Mouse (Mus musculus): ENCODE data around the gene Capn7. TPM values are rescaled to one million over a fixed set of nuclear protein-coding genes. Genes with fewer than 3 reads are reported as not detected.

Capn7 gene
- total and polyA plus RNA-seq, 3 experiments, result 27.9 to 45.0 (median 33.3) TPM

DNA sequence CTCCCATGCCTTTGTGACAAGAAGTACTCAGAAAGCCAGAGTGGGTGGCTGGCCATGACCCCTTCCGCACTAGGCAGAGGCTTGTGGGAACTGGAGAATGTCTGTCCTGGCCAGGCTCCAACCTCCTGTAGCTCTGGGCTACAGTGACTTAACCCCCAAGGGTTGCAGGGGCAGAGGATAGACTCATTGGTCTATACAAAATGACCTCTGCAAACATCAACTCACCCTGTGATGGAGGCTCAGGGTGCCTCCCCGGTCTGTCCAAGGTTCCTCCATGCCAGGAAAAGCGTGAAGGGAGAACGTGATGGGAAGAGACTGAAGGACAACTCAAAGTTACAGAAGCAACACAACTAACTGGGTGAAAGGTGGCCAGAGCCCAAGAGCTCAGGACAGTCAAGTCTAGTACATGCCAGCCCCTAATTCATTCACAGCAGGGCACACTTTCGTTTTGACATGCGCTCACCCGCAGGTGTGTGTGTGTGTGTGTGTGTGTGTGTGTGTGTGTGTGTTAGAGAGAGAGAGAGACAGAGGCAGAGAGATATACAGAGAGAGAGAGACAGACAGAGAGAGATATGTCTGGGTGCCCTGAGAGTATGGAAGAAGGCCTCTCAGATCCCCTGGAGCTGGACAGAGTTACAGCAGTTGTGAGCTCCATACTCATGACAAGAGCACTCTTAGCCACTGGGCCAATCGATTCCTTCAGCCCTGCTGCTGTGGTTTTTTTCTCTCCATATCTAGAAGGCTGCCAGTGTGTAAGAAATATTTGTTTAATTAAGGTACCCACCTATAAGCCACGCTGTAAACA lies 61.6 kb downstream of the Capn7 start:
- Histone ChIP-seq H3K27ac (ENCODE audit: insufficient read depth, low read depth) (peak overlapping the region; percentile 76), H3K4me3 (replicated peaks in 1 of 3; ENCODE audit: low read depth in 2 of 3, low read length in 2 of 3, poor library complexity in 1 of 3) (no peak overlapping the region), H3K4me1 (ENCODE audit: control insufficient read depth in 1 of 2, insufficient read depth in 2 of 2) (peaks cover 49 to 92% of the 10 kb centered on the region in 2 experiments), H3K9me3 (replicated peaks; ENCODE audit: low read length) (peaks cover 16% of the 10 kb centered on the region), H3K9ac (ENCODE audit: insufficient read depth, low read depth) (no peak overlapping the region), H3K27me3 (replicated peaks) (no peaks in the 10 kb centered on the region), H3K36me3 (replicated peaks in 1 of 2; ENCODE audit: control insufficient read depth in 1 of 2, insufficient read depth in 1 of 2, low read length in 1 of 2) (peaks cover 54 to 100% of the 10 kb centered on the region in 2 experiments), H3K79me2 (replicated peaks; ENCODE audit: control insufficient read depth, extremely low read depth, insufficient read depth, poor library complexity, severe bottlenecking) (peaks cover 36% of the 10 kb centered on the region), H3K4me2 (ENCODE audit: insufficient read depth, low read depth, poor library complexity, severe bottlenecking) (peak overlapping the region; percentile 65)
- in situ Hi-C loops (cut with MboI; ENCODE audit: low pct_ligation_motif_present, low pct_unique_long_range_greater_than_20kb, low sequenced_read_pairs), result no loop called here
- no peak; the same call in 1 of the 2 replicates for TF ChIP-seq RCOR1 (conservative IDR thresholded peaks at IDR 0.05; ENCODE audit: low read depth, low read length)
- TF ChIP-seq CHD1 (IDR thresholded peaks at IDR 0.05; ENCODE audit: low read depth, low read length), result no peak
- no peak for TF ChIP-seq UBTF (IDR thresholded peaks at IDR 0.05; ENCODE audit: low read depth, low read length)
- TF ChIP-seq USF1 (IDR thresholded peaks at IDR 0.05; ENCODE audit: low read depth, low read length), result no peak
- TF ChIP-seq POLR2AphosphoS2 (IDR thresholded peaks at IDR 0.05; ENCODE audit: low read depth, low read length), result 0 out of 2 replicates have a peak, but pooled peaks have one; percentile 30
- no peak for TF ChIP-seq ZKSCAN1 (IDR thresholded peaks at IDR 0.05; ENCODE audit: borderline replicate concordance, low read depth, low read length)
- peak; percentile 83 for TF ChIP-seq EP300 (IDR thresholded peaks at IDR 0.05; ENCODE audit: low read length)
- no peak for TF ChIP-seq ZC3H11A (IDR thresholded peaks at IDR 0.05; ENCODE audit: low read depth, low read length)
- no peak for TF ChIP-seq ZMIZ1 (IDR thresholded peaks at IDR 0.05; ENCODE audit: low read depth, low read length)
- TF ChIP-seq MEF2A (IDR thresholded peaks at IDR 0.05; ENCODE audit: borderline replicate concordance, low read depth, low read length), result peak; percentile 45; the same call in 1 of the 2 replicates
- peak; percentile 45; the same call in 1 of the 2 replicates for TF ChIP-seq SIN3A (IDR thresholded peaks at IDR 0.05; ENCODE audit: low read length)
- TF ChIP-seq E2F4 (IDR thresholded peaks at IDR 0.05; ENCODE audit: insufficient replicate concordance, low read depth, low read length), result no peak
- no peak for TF ChIP-seq GABPA (IDR thresholded peaks at IDR 0.05; ENCODE audit: insufficient replicate concordance, low read depth, low read length)
- no peak for TF ChIP-seq TBP (conservative IDR thresholded peaks at IDR 0.05; ENCODE audit: low read depth, low read length)
- TF ChIP-seq KAT2A (IDR thresholded peaks at IDR 0.05; ENCODE audit: insufficient replicate concordance, low read length), result no peak
- peak; percentile 57; the same call in 1 of the 2 replicates for TF ChIP-seq ETS1 (conservative IDR thresholded peaks at IDR 0.05; ENCODE audit: low read depth, low read length)
- 0 out of 2 replicates have a peak, but pooled peaks have one; percentile 16 for TF ChIP-seq NELFE (IDR thresholded peaks at IDR 0.05; ENCODE audit: low read depth, low read length)
- no peak for TF ChIP-seq ELF1 (IDR thresholded peaks at IDR 0.05; ENCODE audit: low read depth, low read length)
- peak; percentile 17; the same call in 1 of the 2 replicates for TF ChIP-seq SMC3 (IDR thresholded peaks at IDR 0.05; ENCODE audit: low read depth, low read length)
- peak; percentile 32; the same call in 1 of the 2 replicates for TF ChIP-seq MXI1 (IDR thresholded peaks at IDR 0.05; ENCODE audit: low read depth, low read length)
- no peak for TF ChIP-seq RAD21 (IDR thresholded peaks at IDR 0.05; ENCODE audit: low read depth, low read length)
- TF ChIP-seq HCFC1 (IDR thresholded peaks at IDR 0.05; ENCODE audit: low read depth, low read length), result no peak
- TF ChIP-seq JUN (IDR thresholded peaks at IDR 0.05; ENCODE audit: insufficient read depth, low read depth, low read length), result peak; percentile 37; the same call in 1 of the 2 replicates
- peak; percentile 43 for TF ChIP-seq NRF1 (IDR thresholded peaks at IDR 0.05; ENCODE audit: low read depth, low read length)
- no peak for TF ChIP-seq CTCF (conservative IDR thresholded peaks at IDR 0.05 in 1 of 2, IDR thresholded peaks at IDR 0.05 in 1 of 2; ENCODE audit: low read depth in 2 of 2, low read length in 2 of 2)
- TF ChIP-seq JUND (conservative IDR thresholded peaks at IDR 0.05; ENCODE audit: low read depth, low read length), result 0 out of 2 replicates have a peak, but pooled peaks have one; percentile 9
- no peak for TF ChIP-seq MAZ (IDR thresholded peaks at IDR 0.05; ENCODE audit: low read depth, low read length)
- no peak for TF ChIP-seq PAX5 (IDR thresholded peaks at IDR 0.05; ENCODE audit: low read length)
- no peak for TF ChIP-seq POLR2A (IDR thresholded peaks at IDR 0.05; ENCODE audit: low read depth, low read length)
- no peak for TF ChIP-seq MAX (IDR thresholded peaks at IDR 0.05; ENCODE audit: low read length)
- peak; percentile 88 for TF ChIP-seq TCF12 (IDR thresholded peaks at IDR 0.05; ENCODE audit: low read depth, low read length)
- TF ChIP-seq CHD2 (IDR thresholded peaks at IDR 0.05; ENCODE audit: low read length), result no peak
- TF ChIP-seq IRF4 (IDR thresholded peaks at IDR 0.05; ENCODE audit: low read depth, low read length), result peak; percentile 95
- peak; percentile 67; the same call in 1 of the 2 replicates for TF ChIP-seq MYC (IDR thresholded peaks at IDR 0.05; ENCODE audit: low read depth, low read length)
- TF ChIP-seq ZNF384 (IDR thresholded peaks at IDR 0.05; ENCODE audit: low read depth, low read length), result no peak
- no peak for TF ChIP-seq MAFK (IDR thresholded peaks at IDR 0.05; ENCODE audit: insufficient replicate concordance, low read length)
- peak; percentile 78 for TF ChIP-seq BHLHE40 (IDR thresholded peaks at IDR 0.05; ENCODE audit: low read depth, low read length)
- no peak for TF ChIP-seq USF2 (conservative IDR thresholded peaks at IDR 0.05; ENCODE audit: low read depth, low read length)
- dilution Hi-C loops (cut with MboI; ENCODE audit: extremely low pct_ligation_motif_present, extremely low pct_unique_long_range_greater_than_20kb, low sequenced_read_pairs), result no loop called here
- DNase-seq (ENCODE audit: extremely low read depth), result no peak
